Mouse (Mus musculus): ENCODE results near the gene Lgals1. TPM values are rescaled to one million over a fixed set of nuclear protein-coding genes. Genes with fewer than 3 reads are reported as not detected.
"Not testable (repeated sequence)": the region's sequence is repeated elsewhere in the genome, so short reads cannot be mapped to it uniquely, and the experiment has no call there.

Gene Lgals1
- polyA plus RNA-seq (2015; fragmentation: Nextera tagmentation; extraction: Ambion mirVana) = 659 and 673 TPM in 2 replicates

- 10% methylated on average over 20 of the region's 20 CpGs for WGBS
- ATAC-seq (ENCODE audit: low FRiP score, low TSS enrichment) = peak; percentile 80
Measured at GRCm38 (mm10) chr15:78926021-78926919, at the start of gene Lgals1. Gene Lgals1 (plus strand): TSS chr15:78926725.

GRCm38 (mm10) chr15:78876991-78877809, 49.3 kb upstream of the Lgals1 start, which contains the start of gene Gga1:
Gene Gga1 (plus strand): TSS chr15:78877190.
- Histone ChIP-seq H3K9ac (replicated peaks; ENCODE audit: low read length) (peak within 1 kb of the TSS; percentile 89), H3K36me3 (ENCODE audit: insufficient read depth, low read length) (peaks cover 17% of the 10 kb centered on the region), H3K9me3 (ENCODE audit: low read length) (no peaks in the 10 kb centered on the region), H3K4me3 (ENCODE audit: low read length) (peak within 1 kb of the TSS; percentile 77), H3K4me1 (ENCODE audit: insufficient read depth, low read length) (peaks cover 34% of the 10 kb centered on the region), H3K27me3 (ENCODE audit: insufficient read depth, low read length) (no peaks in the 10 kb centered on the region), H3K4me2 (replicated peaks; ENCODE audit: low read depth, low read length) (peak within 1 kb of the TSS; percentile 72), H3K27ac (ENCODE audit: low read length) (peak within 1 kb of the TSS; percentile 100)
- under 1% methylated on average over 73 of the region's 95 CpGs for WGBS
- ATAC-seq (ENCODE audit: low FRiP score, low TSS enrichment) = peak; percentile 92

More at GRCm38 (mm10) chr15:78926021-78926919, at the start of gene Lgals1:
- H3K27me3 ChIP-seq (ENCODE audit: insufficient read depth, low read length) = no peaks in the 10 kb centered on the region
- peak within 1 kb of the TSS; percentile 87 for H3K27ac ChIP-seq (ENCODE audit: low read length)
- H3K4me2 ChIP-seq (replicated peaks; ENCODE audit: low read depth, low read length) = peak within 1 kb of the TSS; percentile 77
- no peaks in the 10 kb centered on the region for H3K9me3 ChIP-seq (ENCODE audit: low read length)
- peak within 1 kb of the TSS; percentile 72 for H3K9ac ChIP-seq (replicated peaks; ENCODE audit: low read length)
- H3K4me1 ChIP-seq (ENCODE audit: insufficient read depth, low read length) = peaks cover 35% of the 10 kb centered on the region
- H3K36me3 ChIP-seq (ENCODE audit: insufficient read depth, low read length) = 0 out of 2 replicates have a peak, but pooled peaks cover 7% of the 10 kb centered on the region
- H3K4me3 ChIP-seq (ENCODE audit: low read length) = peak within 1 kb of the TSS; percentile 48

GRCm38 (mm10) chr15:78877810-78878390, 48.6 kb upstream of the Lgals1 start:
- WGBS = under 1% methylated on average over 15 of the region's 17 CpGs
- peaks cover 32% of the 10 kb centered on the region for H3K4me1 ChIP-seq (ENCODE audit: insufficient read depth, low read length)

DNA sequence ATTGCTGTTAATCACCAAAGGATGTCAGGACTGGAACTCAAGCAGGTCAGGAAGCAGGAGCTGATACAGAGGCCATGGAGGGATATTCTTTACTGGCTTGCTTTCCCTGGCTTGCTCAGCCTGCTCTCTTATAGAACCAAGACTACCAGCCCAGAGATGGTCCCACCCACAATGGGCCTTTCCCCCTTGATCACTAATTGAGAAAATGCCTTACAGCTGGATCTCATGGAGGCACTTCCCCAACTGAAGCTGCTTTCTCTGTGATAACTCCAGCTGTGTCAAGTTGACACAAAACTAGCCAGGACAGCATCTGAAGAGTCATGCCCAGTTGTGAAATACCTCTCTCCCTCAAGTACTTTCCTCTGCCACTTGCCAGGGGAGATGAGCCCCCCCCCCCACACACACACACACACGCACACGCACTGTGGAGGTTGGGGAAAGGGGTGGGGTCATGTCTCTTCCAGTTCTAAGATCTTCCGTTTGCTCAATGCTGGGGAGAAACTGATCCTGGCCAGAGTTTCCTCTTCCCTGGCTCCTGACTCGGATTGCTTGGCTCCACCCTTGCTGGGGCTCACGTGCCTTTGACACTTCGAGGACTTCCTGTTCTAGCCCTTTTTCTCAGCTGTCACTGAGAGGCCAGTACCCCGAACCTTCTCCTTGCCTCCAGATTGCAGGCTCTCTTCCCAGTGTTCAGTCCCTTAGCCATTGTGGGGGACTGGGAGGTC, 47.6 kb upstream of the Lgals1 start:
- Histone ChIP-seq H3K36me3 (ENCODE audit: insufficient read depth, low read length) (peaks cover 34% of the 10 kb centered on the region), H3K4me1 (ENCODE audit: insufficient read depth, low read length) (peaks cover 32% of the 10 kb centered on the region), H3K4me2 (replicated peaks; ENCODE audit: low read depth, low read length) (0 out of 2 replicates have a peak overlapping the region, but pooled peaks have one; percentile 12), H3K27ac (ENCODE audit: low read length) (peak overlapping the region; percentile 68), H3K9ac (replicated peaks; ENCODE audit: low read length) (peak overlapping the region; percentile 38; the same call in 1 of the 2 replicates)
- not testable (repeated sequence) for H3K27me3 ChIP-seq (ENCODE audit: insufficient read depth, low read length); H3K4me3 ChIP-seq (ENCODE audit: low read length); H3K9me3 ChIP-seq (ENCODE audit: low read length); ATAC-seq (ENCODE audit: low FRiP score, low TSS enrichment)
- 33% methylated on average over 7 of the region's 7 CpGs for WGBS

More at GRCm38 (mm10) chr15:78877810-78878390, 48.6 kb upstream of the Lgals1 start:
- Histone ChIP-seq H3K36me3 (ENCODE audit: insufficient read depth, low read length) (peaks cover 24% of the 10 kb centered on the region), H3K4me3 (ENCODE audit: low read length) (peak overlapping the region; percentile 77), H3K9ac (replicated peaks; ENCODE audit: low read length) (peak overlapping the region; percentile 89), H3K9me3 (ENCODE audit: low read length) (no peaks in the 10 kb centered on the region), H3K27me3 (ENCODE audit: insufficient read depth, low read length) (no peaks in the 10 kb centered on the region), H3K27ac (ENCODE audit: low read length) (peak overlapping the region; percentile 100), H3K4me2 (replicated peaks; ENCODE audit: low read depth, low read length) (peak overlapping the region; percentile 72)
- peak; percentile 8; the same call in 1 of the 2 replicates for ATAC-seq (ENCODE audit: low FRiP score, low TSS enrichment)

DNA sequence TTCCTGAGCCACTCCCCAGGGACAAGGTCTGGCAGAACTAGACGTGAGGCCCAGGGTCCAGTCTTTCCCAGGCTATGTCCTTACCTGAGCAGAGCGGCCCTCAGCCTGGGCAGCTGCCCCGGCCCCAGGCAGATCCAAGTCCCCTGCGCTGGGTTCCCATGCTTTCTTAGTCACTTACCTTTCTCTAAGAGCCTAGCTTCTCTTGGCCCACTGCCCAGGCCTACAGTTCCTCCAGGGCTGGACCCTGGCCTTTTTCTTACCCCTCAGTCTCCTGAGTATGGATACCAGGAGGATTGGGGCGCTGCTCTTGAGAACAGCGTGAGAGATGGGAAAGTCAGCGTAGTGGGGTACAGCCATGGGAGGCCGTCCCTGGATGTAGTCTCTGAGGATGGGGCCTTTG, 46.1 kb upstream of the Lgals1 start:
- Histone ChIP-seq H3K4me1 (ENCODE audit: insufficient read depth, low read length) (peaks cover 27% of the 10 kb centered on the region), H3K9ac (replicated peaks; ENCODE audit: low read length) (0 out of 2 replicates have a peak overlapping the region, but pooled peaks have one; percentile 35), H3K36me3 (ENCODE audit: insufficient read depth, low read length) (peaks cover 43% of the 10 kb centered on the region), H3K4me3 (ENCODE audit: low read length) (no peak overlapping the region), H3K27me3 (ENCODE audit: insufficient read depth, low read length) (no peaks in the 10 kb centered on the region), H3K9me3 (ENCODE audit: low read length) (no peaks in the 10 kb centered on the region), H3K27ac (ENCODE audit: low read length) (no peak overlapping the region), H3K4me2 (replicated peaks; ENCODE audit: low read depth, low read length) (no peak overlapping the region)
- 91% methylated on average over 8 of the region's 8 CpGs for WGBS
- ATAC-seq (ENCODE audit: low FRiP score, low TSS enrichment) = no peak

GRCm38 (mm10) chr15:78881828-78882227, 44.7 kb upstream of the Lgals1 start:
- Histone ChIP-seq H3K27me3 (ENCODE audit: insufficient read depth, low read length) (no peaks in the 10 kb centered on the region), H3K4me2 (replicated peaks; ENCODE audit: low read depth, low read length) (no peak overlapping the region), H3K4me3 (ENCODE audit: low read length) (no peak overlapping the region), H3K9ac (replicated peaks; ENCODE audit: low read length) (no peak overlapping the region), H3K9me3 (ENCODE audit: low read length) (no peaks in the 10 kb centered on the region), H3K4me1 (ENCODE audit: insufficient read depth, low read length) (peaks cover 17% of the 10 kb centered on the region), H3K27ac (ENCODE audit: low read length) (no peak overlapping the region), H3K36me3 (ENCODE audit: insufficient read depth, low read length) (peaks cover 57% of the 10 kb centered on the region)
- no peak for ATAC-seq (ENCODE audit: low FRiP score, low TSS enrichment)
- WGBS = 87% methylated on average over 3 of the region's 3 CpGs

DNA sequence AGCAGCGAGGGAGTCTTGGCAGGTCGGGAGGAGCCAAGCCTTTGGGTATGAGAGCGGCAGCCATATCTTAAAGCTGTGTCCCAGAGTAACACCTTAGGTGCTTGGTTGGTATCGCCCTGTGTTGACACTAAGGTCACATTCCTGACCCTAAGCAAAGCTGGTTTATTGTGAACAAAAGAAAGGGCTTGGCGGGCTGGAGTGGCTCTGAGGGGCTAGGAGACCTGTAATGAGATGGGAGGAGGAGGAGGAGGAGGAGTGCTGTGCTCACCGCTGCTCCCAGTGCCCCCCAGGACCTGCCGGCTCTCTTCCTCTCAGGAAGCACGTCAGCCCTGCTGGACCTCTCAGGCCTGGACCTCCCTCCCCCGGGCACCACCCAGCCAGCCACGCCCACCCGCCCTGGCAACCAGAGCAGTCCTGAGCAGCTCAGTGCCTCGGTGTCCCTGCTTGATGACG, 37.1 kb upstream of the Lgals1 start:
- H3K9me3 ChIP-seq (ENCODE audit: low read length) = no peaks in the 10 kb centered on the region
- no peak overlapping the region; the same call in 1 of the 2 replicates for H3K27ac ChIP-seq (ENCODE audit: low read length)
- H3K9ac ChIP-seq (replicated peaks; ENCODE audit: low read length) = no peak overlapping the region
- no peaks in the 10 kb centered on the region for H3K27me3 ChIP-seq (ENCODE audit: insufficient read depth, low read length)
- H3K36me3 ChIP-seq (ENCODE audit: insufficient read depth, low read length) = peaks cover 61% of the 10 kb centered on the region
- WGBS = 33% methylated on average over 13 of the region's 13 CpGs
- H3K4me2 ChIP-seq (replicated peaks; ENCODE audit: low read depth, low read length) = no peak overlapping the region
- no peak overlapping the region for H3K4me3 ChIP-seq (ENCODE audit: low read length)
- peak; percentile 50 for ATAC-seq (ENCODE audit: low FRiP score, low TSS enrichment)
- peaks cover 37% of the 10 kb centered on the region for H3K4me1 ChIP-seq (ENCODE audit: insufficient read depth, low read length)

- no peak overlapping the region for H3K27ac ChIP-seq (ENCODE audit: low read length)
- H3K9me3 ChIP-seq (ENCODE audit: low read length) = no peaks in the 10 kb centered on the region
- H3K36me3 ChIP-seq (ENCODE audit: insufficient read depth, low read length) = peaks cover 39% of the 10 kb centered on the region
- no peak overlapping the region for H3K4me2 ChIP-seq (replicated peaks; ENCODE audit: low read depth, low read length)
- peaks cover 54% of the 10 kb centered on the region for H3K4me1 ChIP-seq (ENCODE audit: insufficient read depth, low read length)
- H3K9ac ChIP-seq (replicated peaks; ENCODE audit: low read length) = 0 out of 2 replicates have a peak overlapping the region, but pooled peaks have one; percentile 20
- no peak; the same call in 1 of the 2 replicates for ATAC-seq (ENCODE audit: low FRiP score, low TSS enrichment)
- 42% methylated on average over 7 of the region's 7 CpGs for whole genome bisulfite sequencing
- no peak overlapping the region for H3K4me3 ChIP-seq (ENCODE audit: low read length)
- no peaks in the 10 kb centered on the region for H3K27me3 ChIP-seq (ENCODE audit: insufficient read depth, low read length)
Measured at GRCm38 (mm10) chr15:78892440-78892839, 34.1 kb upstream of the Lgals1 start.

Data from kidney, embryonic 16.5 days (tissue).